Mouse (Mus musculus) liver, embryonic 14.5 days (tissue): ENCODE measurements at regions not wholly inside any gene's neighbourhood (a gene's known extent, or its start where the extent isn't known, plus 50 kb on each side); places are given as distances from the start of the nearest gene placed in this dataset.
A peak's percentile ranks its signal among the peaks of the same experiment; 100 is the strongest.

Experiments
- ATAC-seq: fragments of 200-750 bp; cut with Nextera tagmentation; 2 replicates; pipeline ENCODE4 v1.8.0; 2017; ENCODE audit warnings: moderate number of reproducible peaks, mild to moderate bottlenecking, moderate library complexity; ENCODE audit not compliant: insufficient read depth
- DNase-seq, 3 experiments: peaks; one replicate each; pipeline ENCODE4 v3.0.0-alpha.2; 2012 to 2013; ENCODE audit warnings: low read depth in 3 of 3, low spot score in 3 of 3
- H3K27ac ChIP-seq: fragments of 300-500 bp; sonication (generic); 2 replicates; pipeline ENCODE4 v1.5.1; 2014; ENCODE audit warnings: moderate library complexity, mild to moderate bottlenecking, control low read depth, inconsistent platforms
- H3K27me3 ChIP-seq: fragments of 300-500 bp; sonication (generic); 2 replicates; pipeline ENCODE4 v1.6.1; 2014; ENCODE audit warnings: mild to moderate bottlenecking, low read length, moderate library complexity; ENCODE audit not compliant: control insufficient read depth, insufficient read depth
- H3K36me3 ChIP-seq: fragments of 300-500 bp; sonication (generic); replicated peaks from 2 replicates; pipeline ENCODE4 v1.6.1; 2014; ENCODE audit warnings: low read depth; ENCODE audit not compliant: control insufficient read depth, insufficient read depth
- H3K4me1 ChIP-seq, 2 experiments: fragments of 200-500 bp in 1 of 2; fragments of 300-500 bp in 1 of 2; sonication (generic) in 1 of 2; replicated peaks; 2 replicates each; pipeline ENCODE4 v1.6.1; 2012 to 2014; ENCODE audit warnings: antibody characterized with exemption in 1 of 2, inconsistent platforms in 1 of 2, low read length in 1 of 2; ENCODE audit not compliant: control insufficient read depth in 2 of 2, insufficient read depth in 2 of 2
- H3K4me2 ChIP-seq: fragments of 300-500 bp; sonication (generic); 2 replicates; pipeline ENCODE4 v1.6.1; 2014; ENCODE audit warnings: low read depth, mild to moderate bottlenecking, control low read depth, moderate library complexity
- H3K4me3 ChIP-seq, 2 experiments: fragments of 200-500 bp in 1 of 2; fragments of 300-500 bp in 1 of 2; sonication (generic) in 1 of 2; 2 replicates each; pipeline ENCODE4 v1.5.1; 2012 to 2014; ENCODE audit warnings: low read depth in 2 of 2, low read length in 2 of 2, mild to moderate bottlenecking in 2 of 2, control low read depth in 1 of 2, inconsistent platforms in 1 of 2, moderate library complexity in 1 of 2; ENCODE audit not compliant: insufficient read depth in 1 of 2
- H3K9ac ChIP-seq: fragments of 300-500 bp; sonication (generic); replicated peaks from 2 replicates; pipeline ENCODE4 v1.6.1; 2014; ENCODE audit warnings: mild to moderate bottlenecking, control low read depth, moderate library complexity
- H3K9me3 ChIP-seq: fragments of 300-500 bp; sonication (generic); 2 replicates; pipeline ENCODE4 v1.6.1; 2016; ENCODE audit warnings: low read length, mixed read lengths; ENCODE audit not compliant: control insufficient read depth
- CTCF ChIP-seq: IDR thresholded peaks from 2 replicates; pipeline ENCODE4 v1.5.1; 2016; ENCODE audit warnings: antibody characterized with exemption, low read depth, control low read depth
- EP300 ChIP-seq: IDR thresholded peaks from 2 replicates; pipeline ENCODE4 v1.6.1; 2016; ENCODE audit warnings: antibody characterized with exemption, low read depth
- whole genome bisulfite sequencing: fragments of 180-500 bp; shearing (Covaris S2); extraction: QIAGEN DNeasy Blood & Tissue Kit; methylation state at CpG from one replicate; pipeline ENCODE4 v1.1.7; 2014; ENCODE audit not compliant: insufficient replicate concordance; 5-methylcytosine and 5-hydroxymethylcytosine counted together

- H3K9me3 ChIP-seq, result no peaks in the 10 kb centered on the region
- no peak overlapping the region for H3K4me2 ChIP-seq
- TF ChIP-seq CTCF, result no peak
- no peak overlapping the region for H3K27ac ChIP-seq
- no peak overlapping the region for H3K9ac ChIP-seq
- no peak for ATAC-seq
- no peaks in the 10 kb centered on the region for H3K27me3 ChIP-seq
- H3K4me1 ChIP-seq, result no peaks in the 10 kb centered on the region
- H3K4me3 ChIP-seq, result no peak overlapping the region
- WGBS, result 48% methylated on average over 9 of the region's 9 CpGs
- no peak for DNase-seq
- H3K36me3 ChIP-seq, result no peaks in the 10 kb centered on the region
Observed at GRCm38 (mm10) chr2:133467170-133468168, 84.5 kb upstream of the Bmp2 start.

GRCm38 (mm10) chr2:133472966-133473744, 78.8 kb upstream of the Bmp2 start:
- Histone ChIP-seq H3K4me1 (no peaks in the 10 kb centered on the region), H3K27me3 (no peaks in the 10 kb centered on the region), H3K4me2 (no peak overlapping the region), H3K27ac (no peak overlapping the region), H3K9me3 (no peaks in the 10 kb centered on the region), H3K9ac (no peak overlapping the region), H3K36me3 (no peaks in the 10 kb centered on the region), H3K4me3 (no peak overlapping the region)
- DNase-seq (no peak), ATAC-seq (no peak)
- WGBS, result 36% methylated on average over 5 of the region's 5 CpGs
- TF ChIP-seq CTCF (no peak), EP300 (no peak)

GRCm38 (mm10) chr2:133474174-133474573, 77.8 kb upstream of the Bmp2 start:
- DNase-seq (no peak), ATAC-seq (no peak)
- Histone ChIP-seq H3K4me1 (no peaks in the 10 kb centered on the region), H3K9ac (no peak overlapping the region), H3K36me3 (no peaks in the 10 kb centered on the region), H3K27ac (no peak overlapping the region), H3K9me3 (no peaks in the 10 kb centered on the region), H3K4me3 (no peak overlapping the region), H3K27me3 (no peaks in the 10 kb centered on the region), H3K4me2 (no peak overlapping the region)
- 38% methylated on average over 1 of the region's 1 CpGs for WGBS
- no peak for TF ChIP-seq EP300
- no peak for TF ChIP-seq CTCF

- DNase-seq (no peak), ATAC-seq (peak; percentile 31; the same call in 1 of the 2 replicates)
- H3K4me1 ChIP-seq, result peaks cover 0 to 8% of the 10 kb centered on the region in 2 experiments; a peak in 2 of 4 replicates
- TF ChIP-seq EP300 (no peak), CTCF (no peak)
- 34% methylated on average over 3 of the region's 3 CpGs for WGBS
- H3K4me2 ChIP-seq, result no peak overlapping the region
- H3K27me3 ChIP-seq, result no peaks in the 10 kb centered on the region
- H3K27ac ChIP-seq, result no peak overlapping the region
- no peak overlapping the region for H3K9ac ChIP-seq
- no peaks in the 10 kb centered on the region for H3K36me3 ChIP-seq
- H3K9me3 ChIP-seq, result no peaks in the 10 kb centered on the region
- H3K4me3 ChIP-seq, result no peak overlapping the region
Observed at GRCm38 (mm10) chr2:133480870-133481269, 71.1 kb upstream of the Bmp2 start.

GRCm38 (mm10) chr2:133481305-133481704, 70.7 kb upstream of the Bmp2 start:
- 52% methylated on average over 6 of the region's 6 CpGs for WGBS
- Histone ChIP-seq H3K4me2 (no peak overlapping the region), H3K27me3 (no peaks in the 10 kb centered on the region), H3K4me3 (no peak overlapping the region), H3K9ac (no peak overlapping the region), H3K36me3 (no peaks in the 10 kb centered on the region), H3K9me3 (no peaks in the 10 kb centered on the region), H3K4me1 (peaks cover 0 to 8% of the 10 kb centered on the region in 2 experiments; a peak in 2 of 4 replicates), H3K27ac (no peak overlapping the region)
- ATAC-seq, result peak; percentile 8; the same call in 1 of the 2 replicates
- DNase-seq, result no peak
- TF ChIP-seq CTCF (no peak), EP300 (no peak)
